Mouse (Mus musculus): ENCODE results near the gene Sult2b1.

The Sult2b1 gene

GRCm38 (mm10) chr7:45784524-45785372 lies at the start of gene Sult2b1:
Sult2b1 (minus strand) TSS chr7:45784669.
- no peak for DNase-seq (ENCODE audit: low spot score in 2 of 2)

GRCm38 (mm10) chr7:45833924-45834323 lies 49.5 kb upstream of the Sult2b1 start:
- DNase-seq (ENCODE audit: low spot score in 2 of 2): no peak

- no peak for DNase-seq (ENCODE audit: low spot score in 2 of 2)
Measured at GRCm38 (mm10) chr7:45833148-45833790, 48.8 kb upstream of the Sult2b1 start.

- DNase-seq (ENCODE audit: low spot score in 2 of 2): no peak
Measured at GRCm38 (mm10) chr7:45832428-45832827, 48.0 kb upstream of the Sult2b1 start.

GRCm38 (mm10) chr7:45831128-45831525 lies 46.7 kb upstream of the Sult2b1 start:
- DNase-seq (ENCODE audit: low spot score in 2 of 2): no peak

GRCm38 (mm10) chr7:45830427-45831127 lies 46.1 kb upstream of the Sult2b1 start, which contains the start of gene Grwd1:
Grwd1 (minus strand) TSS chr7:45830944.
- DNase-seq (ENCODE audit: low spot score in 2 of 2): peak; percentile 51 to 68

GRCm38 (mm10) chr7:45826631-45827030 lies 42.2 kb upstream of the Sult2b1 start:
- no peak for DNase-seq (ENCODE audit: low spot score in 2 of 2)

- DNase-seq (ENCODE audit: low spot score in 2 of 2): no peak
Measured at GRCm38 (mm10) chr7:45824598-45824997, 40.1 kb upstream of the Sult2b1 start, which contains the start of gene Kcnj14. Kcnj14 (minus strand) TSS chr7:45824782.

- no peak for DNase-seq (ENCODE audit: low spot score in 2 of 2)
Measured at GRCm38 (mm10) chr7:45820913-45821312, 36.4 kb upstream of the Sult2b1 start.

- no peak for DNase-seq (ENCODE audit: low spot score in 2 of 2)
Measured at GRCm38 (mm10) chr7:45819843-45820242, 35.4 kb upstream of the Sult2b1 start.

- DNase-seq (ENCODE audit: low spot score in 2 of 2): no peak
Measured at GRCm38 (mm10) chr7:45815984-45816351, 31.5 kb upstream of the Sult2b1 start.

GRCm38 (mm10) chr7:45815323-45815983 lies 31.0 kb upstream of the Sult2b1 start:
- DNase-seq (ENCODE audit: low spot score in 2 of 2): no peak

GRCm38 (mm10) chr7:45814841-45815240 lies 30.4 kb upstream of the Sult2b1 start:
- DNase-seq (ENCODE audit: low spot score in 2 of 2): no peak

- DNase-seq (ENCODE audit: low spot score in 2 of 2): peak; percentile 95 to 99
Measured at GRCm38 (mm10) chr7:45813787-45814779, 29.6 kb upstream of the Sult2b1 start, which contains the start of gene Cyth2. Cyth2 (minus strand) TSS chr7:45814581.

GRCm38 (mm10) chr7:45812921-45813320 lies 28.5 kb upstream of the Sult2b1 start:
- DNase-seq (ENCODE audit: low spot score in 2 of 2): no peak

- DNase-seq (ENCODE audit: low spot score in 2 of 2): no peak
Measured at GRCm38 (mm10) chr7:45809276-45810075, 25.0 kb upstream of the Sult2b1 start.

GRCm38 (mm10) chr7:45808471-45808870 lies 24.0 kb upstream of the Sult2b1 start:
- DNase-seq (ENCODE audit: low spot score in 2 of 2): no peak

GRCm38 (mm10) chr7:45805941-45806340 lies 21.5 kb upstream of the Sult2b1 start:
- DNase-seq (ENCODE audit: low spot score in 2 of 2): no peak

- no peak for DNase-seq (ENCODE audit: low spot score in 2 of 2)
Measured at GRCm38 (mm10) chr7:45802551-45802950, 18.1 kb upstream of the Sult2b1 start.

GRCm38 (mm10) chr7:45801348-45801747 lies 16.9 kb upstream of the Sult2b1 start:
- DNase-seq (ENCODE audit: low spot score in 2 of 2): peak; percentile 81 to 89
